Mouse (Mus musculus): Measurements from ENCODE around the gene Tab2.

DNA sequence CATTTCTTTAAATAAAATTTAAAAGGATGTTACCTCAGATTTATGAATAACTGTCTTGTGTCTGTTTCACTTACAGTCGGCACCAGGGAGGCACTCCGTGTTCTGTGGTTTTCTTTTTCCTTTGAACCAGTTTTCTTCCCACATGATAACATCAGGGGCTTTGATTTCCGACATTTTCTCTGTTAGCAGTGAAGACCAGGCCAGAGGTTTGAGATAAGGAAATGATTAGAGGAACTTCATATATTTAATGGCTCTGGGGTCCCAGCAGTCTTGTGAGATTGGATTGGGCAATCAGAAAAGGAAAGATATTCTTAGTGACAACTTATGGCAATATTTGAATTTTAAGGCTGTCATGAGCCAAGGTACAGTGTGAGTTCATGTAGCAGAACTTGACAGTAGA lies 11.1 kb upstream of the Tab2 start:
- no peak for TF ChIP-seq CTCF (IDR thresholded peaks at IDR 0.05; ENCODE audit: extremely low read depth, insufficient read length, insufficient replicate concordance, low read depth, low read length)
- no peak for TF ChIP-seq POLR2A (IDR thresholded peaks at IDR 0.05; ENCODE audit: low read depth, low read length)
